Mouse (Mus musculus): ENCODE results near the gene Tvp23a.

- peak; percentile 22; the same call in 1 of the 2 replicates for TF ChIP-seq CTCF (IDR thresholded peaks at IDR 0.05; ENCODE audit: low read depth)
- TF ChIP-seq EP300 (IDR thresholded peaks at IDR 0.05; ENCODE audit: low read depth): no peak
Observed at GRCm38 (mm10) chr16:10416866-10417265, 30.3 kb downstream of the Tvp23a start.
